Mouse (Mus musculus): ENCODE data around the gene Rapgef3. TPM values are rescaled to one million over a fixed set of nuclear protein-coding genes. Genes with fewer than 3 reads are reported as not detected.
A peak's percentile ranks its signal among the peaks of the same experiment; 100 is the strongest.

Rapgef3 gene
- polyA plus RNA-seq, 1 experiment from 2014 or later: 10.4 TPM

GRCm38 (mm10) chr15:97789761-97790505 is 22.2 kb upstream of the Rapgef3 start:
- H3K4me2 ChIP-seq: no peak overlapping the region
- no peak overlapping the region for H3K4me3 ChIP-seq
- peaks cover 35% of the 10 kb centered on the region for H3K4me1 ChIP-seq (replicated peaks)
- ATAC-seq (ENCODE audit: low FRiP score): no peak
- no peaks in the 10 kb centered on the region for H3K27me3 ChIP-seq
- H3K27ac ChIP-seq: no peak overlapping the region
- peaks cover 48% of the 10 kb centered on the region for H3K36me3 ChIP-seq
- H3K9me3 ChIP-seq: no peaks in the 10 kb centered on the region
- WGBS: 55% methylated on average over 20 of the region's 20 CpGs
- no peak overlapping the region for H3K9ac ChIP-seq

GRCm38 (mm10) chr15:97788821-97789220 is 21.0 kb upstream of the Rapgef3 start:
- no peak overlapping the region for H3K4me2 ChIP-seq
- peak overlapping the region; percentile 70 for H3K27ac ChIP-seq
- no peaks in the 10 kb centered on the region for H3K27me3 ChIP-seq
- H3K9ac ChIP-seq: no peak overlapping the region
- no peak for ATAC-seq (ENCODE audit: low FRiP score)
- WGBS: 51% methylated on average over 6 of the region's 6 CpGs
- peaks cover 37% of the 10 kb centered on the region for H3K36me3 ChIP-seq
- H3K4me1 ChIP-seq (replicated peaks): peaks cover 40% of the 10 kb centered on the region
- H3K4me3 ChIP-seq: no peak overlapping the region
- no peaks in the 10 kb centered on the region for H3K9me3 ChIP-seq

DNA sequence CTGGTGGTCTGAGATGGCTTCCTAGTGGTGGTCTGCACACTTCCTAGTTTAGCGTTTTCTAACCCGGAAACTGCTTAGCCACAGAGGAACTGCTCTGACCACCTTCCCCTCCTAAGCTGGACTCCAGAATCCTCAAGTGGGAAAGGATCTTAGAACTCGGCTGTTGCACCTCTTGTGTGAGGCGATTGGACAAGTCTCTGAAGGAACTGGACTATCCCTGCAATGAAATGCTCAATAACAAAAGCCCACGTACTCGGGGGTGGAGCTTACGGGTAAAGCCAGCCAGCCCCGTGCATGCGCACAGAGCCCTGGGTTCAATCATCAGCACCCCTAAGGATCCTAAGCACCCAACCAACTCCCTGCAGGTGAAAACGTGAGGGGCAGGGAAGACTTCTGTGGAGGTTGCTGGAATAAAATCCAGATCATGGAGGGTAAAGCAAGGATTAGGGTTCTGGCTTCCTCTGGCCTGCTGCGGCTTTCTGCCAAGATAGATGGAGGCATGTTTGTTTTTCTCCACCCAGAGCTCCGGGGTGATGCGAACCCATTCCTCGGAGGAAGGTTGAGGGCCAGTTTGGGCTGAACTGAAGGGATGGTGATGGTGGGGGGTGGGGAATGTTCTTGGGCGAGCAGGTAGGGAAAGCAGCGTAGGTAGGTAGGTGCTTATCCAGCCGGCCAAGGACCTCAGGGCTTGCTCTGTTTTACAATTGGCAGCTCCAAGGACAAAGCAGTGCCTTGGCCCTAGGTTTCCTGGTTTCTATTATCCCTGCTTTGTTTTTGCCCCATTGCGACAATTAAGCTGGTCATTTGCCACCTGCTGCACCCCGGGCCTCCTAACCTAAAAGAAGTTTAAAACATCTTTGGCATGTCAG is 20.3 kb upstream of the Rapgef3 start:
- Histone ChIP-seq H3K4me3 (no peak overlapping the region), H3K4me2 (no peak overlapping the region), H3K36me3 (peaks cover 29% of the 10 kb centered on the region), H3K27ac (peak overlapping the region; percentile 70), H3K27me3 (peaks cover 3% of the 10 kb centered on the region), H3K9ac (no peak overlapping the region), H3K9me3 (no peaks in the 10 kb centered on the region), H3K4me1 (replicated peaks) (peaks cover 40% of the 10 kb centered on the region)
- no peak for ATAC-seq (ENCODE audit: low FRiP score)
- WGBS: 70% methylated on average over 19 of the region's 19 CpGs

GRCm38 (mm10) chr15:97787148-97787798 is 19.5 kb upstream of the Rapgef3 start:
- no peaks in the 10 kb centered on the region for H3K9me3 ChIP-seq
- no peak overlapping the region for H3K4me3 ChIP-seq
- H3K4me1 ChIP-seq (replicated peaks): peaks cover 45% of the 10 kb centered on the region
- H3K4me2 ChIP-seq: no peak overlapping the region
- peak overlapping the region; percentile 14; the same call in 1 of the 2 replicates for H3K27ac ChIP-seq
- H3K36me3 ChIP-seq: peaks cover 22% of the 10 kb centered on the region
- H3K27me3 ChIP-seq: peaks cover 10% of the 10 kb centered on the region
- no peak overlapping the region; the same call in 1 of the 2 replicates for H3K9ac ChIP-seq
- ATAC-seq (ENCODE audit: low FRiP score): no peak
- WGBS: 84% methylated on average over 7 of the region's 7 CpGs

DNA sequence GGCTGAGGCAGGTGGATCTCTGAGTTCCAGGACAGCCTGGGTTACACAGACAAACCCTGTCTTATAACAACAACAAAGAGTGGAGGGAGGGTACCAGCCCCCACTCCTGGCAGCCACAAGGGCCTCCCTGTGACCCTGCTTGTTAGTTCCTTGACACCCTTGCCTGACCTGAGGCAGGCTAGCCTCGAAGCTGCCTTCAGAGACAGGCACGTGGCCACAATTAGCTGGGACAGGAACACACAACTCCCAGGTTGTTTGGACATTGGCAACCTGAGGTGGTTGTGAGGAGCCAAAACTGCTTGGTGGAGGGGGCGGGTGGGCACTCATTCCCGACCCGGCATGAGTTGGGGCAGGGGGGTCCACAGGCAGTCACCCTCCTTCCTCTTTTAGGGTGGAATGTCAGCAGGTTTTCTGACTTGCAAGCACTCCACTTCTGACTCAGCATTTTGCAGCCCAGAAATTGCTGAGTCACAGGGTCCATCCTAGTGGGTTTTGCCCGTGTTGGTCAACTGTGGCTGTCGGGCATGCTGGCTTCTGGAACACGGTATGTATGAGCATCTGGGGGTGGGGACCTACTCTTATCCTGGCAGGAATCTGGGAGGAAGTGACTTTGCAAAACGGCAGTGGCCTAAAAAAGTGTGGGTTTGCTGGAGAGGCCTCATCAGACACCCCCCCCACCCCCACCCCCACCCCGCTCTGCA is 18.8 kb upstream of the Rapgef3 start:
- peaks cover 52% of the 10 kb centered on the region for H3K4me1 ChIP-seq (replicated peaks)
- no peak for ATAC-seq (ENCODE audit: low FRiP score)
- WGBS: 79% methylated on average over 10 of the region's 10 CpGs

DNA sequence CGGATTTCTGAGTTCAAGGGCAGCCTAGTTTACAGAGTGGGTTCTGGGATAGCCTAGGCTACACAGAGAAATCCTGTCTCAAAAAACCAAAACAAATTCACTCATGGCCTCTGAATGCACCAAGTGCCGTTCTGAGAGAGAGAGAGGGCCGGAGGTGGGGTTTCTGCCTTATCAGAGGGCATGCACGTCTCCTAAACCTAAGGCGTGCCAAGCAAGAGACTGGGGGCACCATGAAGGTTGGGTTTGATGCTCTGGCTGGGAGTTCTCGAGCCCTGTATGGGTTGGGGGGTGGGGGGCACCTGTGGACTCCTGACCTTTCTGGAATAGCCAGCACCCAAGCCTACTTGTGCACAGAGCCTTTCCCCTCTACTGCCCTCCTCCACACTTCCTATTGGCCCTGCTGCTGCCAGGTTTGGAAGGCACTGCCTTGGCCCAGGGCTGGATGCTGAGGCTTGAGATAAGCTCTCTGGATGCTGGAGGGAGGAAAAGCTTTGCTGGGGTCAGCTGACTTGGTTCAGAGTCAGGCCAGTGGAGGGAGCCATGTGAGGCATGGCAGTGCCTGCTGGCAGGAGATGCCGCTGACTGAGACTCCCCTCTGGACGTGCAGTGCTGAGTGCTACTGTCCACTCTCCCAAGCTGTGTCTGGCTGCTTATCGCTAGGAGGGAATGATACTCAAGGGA is 18.1 kb upstream of the Rapgef3 start:
- H3K4me1 ChIP-seq (replicated peaks): peaks cover 53% of the 10 kb centered on the region
- peaks cover 8% of the 10 kb centered on the region for H3K36me3 ChIP-seq
- H3K27me3 ChIP-seq: peaks cover 18% of the 10 kb centered on the region
- H3K4me2 ChIP-seq: no peak overlapping the region
- no peak overlapping the region for H3K9ac ChIP-seq
- no peak for ATAC-seq (ENCODE audit: low FRiP score)
- no peak overlapping the region for H3K27ac ChIP-seq
- WGBS: 83% methylated on average over 9 of the region's 9 CpGs
- H3K4me3 ChIP-seq: no peak overlapping the region
- H3K9me3 ChIP-seq: no peaks in the 10 kb centered on the region

More for the DNA sequence above, 18.8 kb upstream of the Rapgef3 start:
- Histone ChIP-seq H3K27ac (no peak overlapping the region; the same call in 1 of the 2 replicates), H3K9me3 (no peaks in the 10 kb centered on the region), H3K4me2 (no peak overlapping the region), H3K36me3 (peaks cover 15% of the 10 kb centered on the region), H3K4me3 (no peak overlapping the region), H3K27me3 (peaks cover 17% of the 10 kb centered on the region), H3K9ac (no peak overlapping the region)

- 5% methylated on average over 45 of the region's 45 CpGs for WGBS
- peak overlapping the region; percentile 79 for H3K4me2 ChIP-seq
- peaks cover 53% of the 10 kb centered on the region for H3K4me1 ChIP-seq (replicated peaks)
- peak overlapping the region; percentile 64 for H3K4me3 ChIP-seq
- peak overlapping the region; percentile 89 for H3K9ac ChIP-seq
- H3K9me3 ChIP-seq: no peaks in the 10 kb centered on the region
- ATAC-seq (ENCODE audit: low FRiP score): peak; percentile 76
- H3K27me3 ChIP-seq: peaks cover 18% of the 10 kb centered on the region
- H3K36me3 ChIP-seq: peaks cover 2% of the 10 kb centered on the region
- H3K27ac ChIP-seq: peak overlapping the region; percentile 74
Observed at GRCm38 (mm10) chr15:97784561-97785161, 16.9 kb upstream of the Rapgef3 start.

GRCm38 (mm10) chr15:97784092-97784559 is 16.4 kb upstream of the Rapgef3 start:
- Histone ChIP-seq H3K27me3 (peaks cover 18% of the 10 kb centered on the region), H3K4me2 (peak overlapping the region; percentile 79), H3K36me3 (no peaks in the 10 kb centered on the region), H3K4me1 (replicated peaks) (peaks cover 53% of the 10 kb centered on the region), H3K9ac (peak overlapping the region; percentile 89), H3K9me3 (no peaks in the 10 kb centered on the region), H3K4me3 (peak overlapping the region; percentile 64), H3K27ac (peak overlapping the region; percentile 74)
- 2% methylated on average over 39 of the region's 39 CpGs for WGBS
- ATAC-seq (ENCODE audit: low FRiP score): peak; percentile 79

- ATAC-seq (ENCODE audit: low FRiP score): no peak
- peaks cover 21% of the 10 kb centered on the region for H3K27me3 ChIP-seq
- no peak overlapping the region for H3K4me3 ChIP-seq
- H3K36me3 ChIP-seq: no peaks in the 10 kb centered on the region
- 5% methylated on average over 9 of the region's 9 CpGs for WGBS
- H3K9ac ChIP-seq: peak overlapping the region; percentile 9; the same call in 1 of the 2 replicates
- H3K4me2 ChIP-seq: peak overlapping the region; percentile 8; the same call in 1 of the 2 replicates
- no peaks in the 10 kb centered on the region for H3K9me3 ChIP-seq
- H3K27ac ChIP-seq: no peak overlapping the region
- peaks cover 39% of the 10 kb centered on the region for H3K4me1 ChIP-seq (replicated peaks)
Observed at GRCm38 (mm10) chr15:97782749-97783105, 15.0 kb upstream of the Rapgef3 start.

DNA sequence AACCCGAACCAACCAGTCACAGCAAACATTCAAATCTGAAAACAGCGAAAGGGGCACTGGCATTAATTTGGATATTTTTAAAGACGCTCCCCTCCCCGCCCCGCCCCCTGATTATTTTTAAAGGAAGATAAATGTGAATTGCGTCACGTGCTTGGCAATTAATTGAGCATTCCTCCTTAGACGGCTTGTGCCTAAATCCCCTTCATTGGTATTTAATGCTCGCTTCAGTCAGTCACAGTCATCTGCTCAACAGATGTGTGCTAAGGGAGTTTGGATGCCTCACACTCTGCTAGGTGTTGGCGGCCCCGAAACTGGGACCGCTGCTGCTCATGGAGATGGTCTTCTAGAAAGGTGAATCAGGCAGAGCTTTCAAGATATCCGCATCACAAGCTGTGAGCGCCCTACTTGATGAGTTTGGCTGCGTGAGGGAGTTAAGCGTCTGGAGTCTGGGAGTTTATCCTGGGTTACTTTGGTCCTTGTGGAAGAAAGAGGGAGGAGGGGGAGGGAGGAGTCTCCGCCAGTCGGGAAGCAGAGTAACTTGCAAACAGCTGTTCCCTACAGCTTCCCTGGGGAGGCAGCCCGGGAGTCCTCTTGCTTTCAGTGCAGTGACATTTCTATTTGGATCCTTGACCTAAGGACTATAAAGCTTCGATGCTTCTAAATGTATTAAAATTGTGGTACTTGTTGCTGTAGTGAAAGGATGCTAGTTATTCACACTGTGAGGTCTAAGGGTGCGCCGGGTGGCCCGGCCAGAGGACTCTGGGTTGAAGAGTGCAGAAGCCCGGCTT is 14.4 kb upstream of the Rapgef3 start:
- 10% methylated on average over 24 of the region's 24 CpGs for WGBS
- Histone ChIP-seq H3K4me3 (no peak overlapping the region), H3K36me3 (no peaks in the 10 kb centered on the region), H3K4me2 (peak overlapping the region; percentile 8; the same call in 1 of the 2 replicates), H3K27me3 (peaks cover 23% of the 10 kb centered on the region), H3K9me3 (no peaks in the 10 kb centered on the region), H3K9ac (peak overlapping the region; percentile 9; the same call in 1 of the 2 replicates), H3K4me1 (replicated peaks) (peaks cover 33% of the 10 kb centered on the region), H3K27ac (0 out of 2 replicates have a peak overlapping the region, but pooled peaks have one; percentile 8)
- ATAC-seq (ENCODE audit: low FRiP score): no peak

Measured in hindbrain, embryonic 13.5 days (tissue).